Mouse (Mus musculus) thymus, adult 2 months (tissue): ENCODE measurements around the gene Cdk7.

Source experiments
- CTCF ChIP-seq: fragments of 200-500 bp; IDR thresholded peaks from 2 replicates; pipeline ENCODE4 v1.5.1; 2012; ENCODE audit warnings: mild to moderate bottlenecking, control low read depth, low read length, moderate library complexity, borderline replicate concordance; ENCODE audit not compliant: control insufficient read depth, poor library complexity, insufficient read depth; ENCODE audit errors: extremely low read depth
- POLR2A ChIP-seq: fragments of 200-500 bp; IDR thresholded peaks from 2 replicates; pipeline ENCODE4 v1.6.1; 2012; ENCODE audit warnings: mild to moderate bottlenecking, low read length, control low read depth, moderate library complexity; ENCODE audit not compliant: control insufficient read depth, poor library complexity, insufficient read depth; ENCODE audit errors: extremely low read depth

DNA sequence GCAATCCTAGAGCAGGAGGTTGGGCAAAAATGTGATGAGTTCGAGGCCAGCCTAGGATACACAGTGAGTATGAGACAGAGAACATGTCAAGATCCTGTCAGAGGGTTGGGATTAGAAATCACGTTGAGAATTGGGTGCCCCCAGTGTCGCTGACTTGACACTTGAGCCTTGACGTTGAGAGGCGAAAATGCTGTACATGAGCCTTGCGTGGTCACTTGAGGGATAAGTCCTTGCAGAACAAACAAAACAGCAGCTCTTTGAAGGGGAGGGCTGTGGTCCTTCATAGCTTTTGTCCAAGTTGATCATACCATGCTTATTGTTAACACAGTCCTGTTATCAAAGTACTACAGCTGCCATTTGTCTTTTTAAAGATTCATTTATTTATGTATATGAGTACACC lies 46.0 kb upstream of the Cdk7 start:
- TF ChIP-seq CTCF: no peak
- TF ChIP-seq POLR2A: no peak
